Mouse (Mus musculus): ENCODE results near the gene Pced1b. TPM values are rescaled to one million over a fixed set of nuclear protein-coding genes. Genes with fewer than 3 reads are reported as not detected.
"Not testable (repeated sequence)": the region's sequence is repeated elsewhere in the genome, so short reads cannot be mapped to it uniquely, and the experiment has no call there.

Pced1b gene
- polyA plus RNA-seq, 1 experiment: 24.8 TPM

DNA sequence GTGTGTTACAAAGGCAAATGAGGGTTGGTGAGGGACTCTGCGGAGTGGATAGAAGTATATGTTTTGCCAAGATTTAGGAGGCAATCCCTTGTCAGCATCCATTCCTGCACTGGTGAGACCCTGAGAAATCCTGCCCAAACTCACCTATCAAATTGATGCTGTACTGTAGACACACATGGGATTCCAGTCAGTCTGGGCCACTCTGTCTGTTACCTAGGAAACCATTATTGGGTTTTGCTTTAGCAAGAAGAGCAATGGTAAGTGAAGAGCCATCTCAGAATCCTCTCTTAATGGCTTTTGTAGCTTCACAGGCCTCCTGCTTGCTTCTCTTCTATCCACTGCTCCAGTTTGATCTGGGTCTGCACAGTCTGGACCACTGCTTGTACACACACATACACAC, 110.1 kb downstream of the Pced1b start:
- no peak for TF ChIP-seq CTCF (IDR thresholded peaks at IDR 0.05; ENCODE audit: insufficient read depth, low read length)
- no peak for TF ChIP-seq POLR2A (IDR thresholded peaks at IDR 0.05; ENCODE audit: borderline replicate concordance, extremely low read depth, low read depth, low read length)
- WGBS: 97% methylated on average over 1 of the region's 1 CpGs
- peaks cover 5% of the 10 kb centered on the region for H3K4me1 ChIP-seq (ENCODE audit: control insufficient read depth, insufficient read depth, low read length)
- no peak for DNase-seq
- no peak overlapping the region for H3K4me3 ChIP-seq (replicated peaks; ENCODE audit: extremely low read depth, low read depth, low read length)

DNA sequence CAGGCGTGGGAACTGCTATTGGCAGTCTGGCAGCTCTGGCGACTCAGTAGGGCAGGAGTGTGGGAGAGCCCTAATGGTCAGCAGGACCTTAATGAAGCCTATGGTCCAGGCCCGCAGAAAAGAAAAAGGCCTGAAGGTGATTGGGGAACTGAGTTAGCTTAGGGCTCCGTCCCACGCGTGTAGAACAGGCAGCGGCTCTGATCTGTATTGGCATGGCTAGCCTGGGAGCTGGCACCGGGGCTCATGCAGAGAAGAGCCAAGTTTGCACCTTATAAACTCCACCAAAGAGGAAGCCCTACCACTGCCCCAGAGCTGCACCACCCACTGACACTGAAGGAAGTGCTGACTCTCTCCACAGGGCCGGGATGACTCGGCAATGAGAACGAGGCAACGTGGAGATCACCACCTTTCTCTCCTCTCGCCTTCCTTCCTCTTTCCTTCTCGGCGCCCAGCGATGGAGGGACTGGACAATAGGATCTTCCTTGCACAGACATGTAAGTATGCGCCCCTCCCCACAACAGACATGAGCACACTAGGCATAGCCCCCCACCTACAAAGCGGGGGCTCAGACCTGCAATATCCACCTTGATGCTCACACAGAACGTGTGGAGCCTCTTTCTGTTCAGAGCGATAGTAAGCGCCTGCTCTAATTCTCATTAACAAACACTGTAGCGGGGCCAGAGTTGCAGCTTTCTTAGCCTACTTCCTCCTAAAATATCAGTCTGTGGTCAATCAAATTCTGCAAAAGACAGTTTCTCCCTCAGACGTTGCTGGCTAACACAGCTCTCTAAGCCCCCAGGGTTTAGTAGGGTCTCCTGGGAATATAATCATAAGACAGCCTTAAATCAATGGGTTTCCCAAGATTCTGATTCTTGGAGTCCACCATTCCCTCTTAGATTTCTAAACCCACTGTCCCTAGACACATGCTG, 114.2 kb downstream of the Pced1b start:
- Histone ChIP-seq H3K4me3 (replicated peaks; ENCODE audit: extremely low read depth, low read depth, low read length) (peak overlapping the region; percentile 34), H3K4me1 (ENCODE audit: control insufficient read depth, insufficient read depth, low read length) (no peaks in the 10 kb centered on the region; the same call in none of the 2 replicates)
- no peak for TF ChIP-seq POLR2A (IDR thresholded peaks at IDR 0.05; ENCODE audit: borderline replicate concordance, extremely low read depth, low read depth, low read length)
- no peak for TF ChIP-seq CTCF (IDR thresholded peaks at IDR 0.05; ENCODE audit: insufficient read depth, low read length)
- WGBS: 62% methylated on average over 23 of the region's 23 CpGs
- DNase-seq: no peak

GRCm38 (mm10) chr15:97361771-97362171, 114.9 kb downstream of the Pced1b start:
- TF ChIP-seq POLR2A (IDR thresholded peaks at IDR 0.05; ENCODE audit: borderline replicate concordance, extremely low read depth, low read depth, low read length) (no peak), CTCF (IDR thresholded peaks at IDR 0.05; ENCODE audit: insufficient read depth, low read length) (no peak)

DNA sequence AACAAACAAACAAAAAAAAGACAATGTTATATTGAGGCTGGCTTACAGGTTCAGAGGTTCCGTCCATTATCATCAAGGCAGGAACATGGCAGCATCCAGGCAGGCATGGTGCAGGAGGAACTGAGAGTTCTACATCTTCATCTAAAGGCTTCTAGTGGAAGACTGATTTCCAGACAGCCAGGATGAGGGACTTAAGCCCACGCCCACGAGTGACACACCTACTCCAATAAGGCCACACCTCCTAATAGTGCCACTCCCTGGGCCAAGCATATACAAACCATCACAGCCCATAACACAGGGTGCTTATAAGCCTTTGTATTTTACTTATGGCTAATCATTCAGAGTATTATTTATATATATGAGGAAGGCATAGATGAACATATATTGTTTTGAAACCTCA, 117.4 kb downstream of the Pced1b start:
- WGBS: 84% methylated on average over 3 of the region's 3 CpGs
- not testable (repeated sequence) for H3K4me1 ChIP-seq (ENCODE audit: control insufficient read depth, insufficient read depth, low read length)

More at GRCm38 (mm10) chr15:97361771-97362171, 114.9 kb downstream of the Pced1b start:
- no peak overlapping the region for H3K4me3 ChIP-seq (replicated peaks; ENCODE audit: extremely low read depth, low read depth, low read length)
- WGBS: 58% methylated on average over 8 of the region's 8 CpGs
- DNase-seq: no peak
- no peaks in the 10 kb centered on the region; the same call in 1 of the 2 replicates for H3K4me1 ChIP-seq (ENCODE audit: control insufficient read depth, insufficient read depth, low read length)

DNA sequence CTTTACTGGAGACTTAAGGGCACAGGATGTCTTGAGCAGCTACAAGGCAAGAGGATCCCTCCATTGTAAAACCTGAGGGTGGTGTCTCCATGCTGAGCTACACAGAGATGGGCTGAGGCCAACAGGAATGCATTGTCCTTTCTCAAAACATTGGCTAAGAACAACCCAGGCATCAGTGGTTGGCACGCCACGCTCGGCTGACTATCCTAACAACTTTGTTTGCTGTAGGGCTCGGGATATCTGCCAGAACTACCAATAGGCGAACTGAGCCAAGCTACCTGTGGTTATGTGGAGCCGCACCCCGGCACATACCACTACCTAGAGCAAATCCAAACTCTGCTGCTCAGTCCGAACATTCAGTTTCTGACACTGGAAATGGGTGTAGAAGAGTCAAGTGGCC, 118.1 kb downstream of the Pced1b start:
- no peak for DNase-seq
- TF ChIP-seq CTCF (IDR thresholded peaks at IDR 0.05; ENCODE audit: insufficient read depth, low read length) (no peak), POLR2A (IDR thresholded peaks at IDR 0.05; ENCODE audit: borderline replicate concordance, extremely low read depth, low read depth, low read length) (no peak)
- no peak overlapping the region for H3K4me3 ChIP-seq (replicated peaks; ENCODE audit: extremely low read depth, low read depth, low read length)
- 62% methylated on average over 8 of the region's 8 CpGs for WGBS
- H3K4me1 ChIP-seq (ENCODE audit: control insufficient read depth, insufficient read depth, low read length): no peaks in the 10 kb centered on the region; the same call in 1 of the 2 replicates

More for the DNA sequence above, 117.4 kb downstream of the Pced1b start:
- not testable (repeated sequence) for H3K4me3 ChIP-seq (replicated peaks; ENCODE audit: extremely low read depth, low read depth, low read length); DNase-seq

DNA sequence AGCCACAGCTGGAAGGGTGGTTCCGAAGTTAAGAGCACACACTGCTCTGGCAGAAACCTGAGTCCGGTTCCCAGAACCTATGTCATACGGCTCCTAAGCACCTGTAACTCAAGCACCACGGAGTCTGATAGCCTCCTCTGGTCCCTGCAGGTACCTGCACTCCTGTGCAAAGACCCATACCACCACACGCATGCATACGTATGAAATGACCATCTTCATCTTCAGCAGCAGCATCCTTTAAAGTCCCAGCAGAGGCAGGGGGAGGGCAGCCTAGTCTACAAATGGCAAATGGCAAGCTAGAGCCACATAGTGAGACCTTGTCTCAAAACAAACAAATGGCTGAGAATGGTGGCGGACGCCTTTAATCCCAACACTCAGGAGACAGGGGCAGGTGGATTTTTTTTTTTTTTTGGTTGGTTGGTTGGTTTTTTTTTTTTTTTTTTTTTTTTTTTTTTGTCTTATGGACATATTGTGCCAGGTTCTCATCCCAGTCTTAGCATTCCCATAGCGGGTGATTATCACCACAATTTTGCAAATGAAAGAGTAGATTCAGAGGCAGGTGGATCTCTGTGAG, 121.2 kb downstream of the Pced1b start:
- no peak for DNase-seq
- TF ChIP-seq POLR2A (IDR thresholded peaks at IDR 0.05; ENCODE audit: borderline replicate concordance, extremely low read depth, low read depth, low read length) (no peak), CTCF (IDR thresholded peaks at IDR 0.05; ENCODE audit: insufficient read depth, low read length) (no peak)
- Histone ChIP-seq H3K4me1 (ENCODE audit: control insufficient read depth, insufficient read depth, low read length) (peaks cover 4% of the 10 kb centered on the region; the same call in 1 of the 2 replicates), H3K4me3 (replicated peaks; ENCODE audit: extremely low read depth, low read depth, low read length) (no peak overlapping the region)
- WGBS: 89% methylated on average over 9 of the region's 9 CpGs

DNA sequence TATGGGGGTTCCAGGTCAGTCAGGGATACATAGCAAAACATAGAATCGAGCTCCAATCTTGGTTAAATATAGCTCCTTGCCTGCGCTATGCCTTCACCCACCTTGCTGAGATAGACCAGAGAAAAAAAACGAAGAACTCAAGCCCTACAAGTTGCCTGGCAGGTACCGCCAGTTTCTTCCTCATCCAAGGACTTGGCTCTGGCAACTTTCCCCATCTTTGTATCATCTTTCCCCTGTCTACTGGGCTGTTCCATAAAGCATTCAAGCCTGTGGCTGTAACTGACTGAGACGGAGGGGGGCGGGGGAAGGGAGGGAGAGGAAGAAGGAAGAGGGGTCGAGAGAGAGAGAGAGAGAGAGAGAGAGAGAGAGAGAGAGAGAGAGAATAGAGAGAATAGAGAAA, 121.7 kb downstream of the Pced1b start:
- Histone ChIP-seq H3K4me1 (ENCODE audit: control insufficient read depth, insufficient read depth, low read length) (peaks cover 4% of the 10 kb centered on the region; the same call in 1 of the 2 replicates), H3K4me3 (replicated peaks; ENCODE audit: extremely low read depth, low read depth, low read length) (no peak overlapping the region)
- TF ChIP-seq CTCF (IDR thresholded peaks at IDR 0.05; ENCODE audit: insufficient read depth, low read length) (no peak), POLR2A (IDR thresholded peaks at IDR 0.05; ENCODE audit: borderline replicate concordance, extremely low read depth, low read depth, low read length) (no peak)
- no peak for DNase-seq
- 75% methylated on average over 7 of the region's 7 CpGs for WGBS

- Histone ChIP-seq H3K4me1 (ENCODE audit: control insufficient read depth, insufficient read depth, low read length) (peaks cover 4% of the 10 kb centered on the region; the same call in 1 of the 2 replicates), H3K4me3 (replicated peaks; ENCODE audit: extremely low read depth, low read depth, low read length) (no peak overlapping the region)
- no peak for TF ChIP-seq POLR2A (IDR thresholded peaks at IDR 0.05; ENCODE audit: borderline replicate concordance, extremely low read depth, low read depth, low read length)
- TF ChIP-seq CTCF (IDR thresholded peaks at IDR 0.05; ENCODE audit: insufficient read depth, low read length): no peak
- no peak for DNase-seq
- WGBS: 90% methylated on average over 10 of the region's 10 CpGs
Observed at GRCm38 (mm10) chr15:97369144-97369543, 122.2 kb downstream of the Pced1b start.

GRCm38 (mm10) chr15:97370880-97371279, 124.0 kb downstream of the Pced1b start:
- no peak overlapping the region for H3K4me3 ChIP-seq (replicated peaks; ENCODE audit: extremely low read depth, low read depth, low read length)
- 0 out of 2 replicates have a peak, but pooled peaks cover 4% of the 10 kb centered on the region for H3K4me1 ChIP-seq (ENCODE audit: control insufficient read depth, insufficient read depth, low read length)
- WGBS: 92% methylated on average over 7 of the region's 7 CpGs
- TF ChIP-seq CTCF (IDR thresholded peaks at IDR 0.05; ENCODE audit: insufficient read depth, low read length) (no peak), POLR2A (IDR thresholded peaks at IDR 0.05; ENCODE audit: borderline replicate concordance, extremely low read depth, low read depth, low read length) (no peak)
- DNase-seq: no peak

DNA sequence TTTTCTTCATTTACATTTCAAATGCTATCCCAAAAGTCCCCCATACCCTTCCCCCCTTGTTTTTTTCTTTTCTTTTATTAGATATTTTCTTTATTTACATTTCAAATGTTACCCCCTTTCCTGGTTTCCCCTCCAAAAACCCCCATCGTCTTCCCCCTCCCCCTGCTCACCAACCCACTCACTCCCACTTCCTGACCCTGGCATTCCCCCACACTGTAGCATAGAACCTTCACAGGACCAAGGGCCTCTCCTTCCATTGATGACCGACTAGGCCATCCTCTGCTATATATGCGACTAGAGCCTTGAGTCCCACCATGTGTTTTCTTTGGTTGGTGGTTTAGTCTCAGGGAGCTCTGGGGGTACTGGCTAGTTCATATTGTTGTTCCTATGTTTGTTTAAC, 125.1 kb downstream of the Pced1b start:
- H3K4me1 ChIP-seq (ENCODE audit: control insufficient read depth, insufficient read depth, low read length); DNase-seq; H3K4me3 ChIP-seq (replicated peaks; ENCODE audit: extremely low read depth, low read depth, low read length): not testable (repeated sequence)
- WGBS: 61% methylated on average over 3 of the region's 3 CpGs
